Mouse (Mus musculus): Measurements from ENCODE around the gene Alcam.

GRCm38 (mm10) chr16:52474235-52474634 is 20.4 kb upstream of the Alcam start:
- no peak for TF ChIP-seq GATA1 (IDR thresholded peaks at IDR 0.05; ENCODE audit: borderline replicate concordance, low read length)
- no peak for TF ChIP-seq FLI1 (IDR thresholded peaks at IDR 0.05; ENCODE audit: low read length)
